Mouse (Mus musculus) adrenal gland, adult (tissue): ENCODE results near the gene Foxr1.
"Not testable (repeated sequence)": the region's sequence is repeated elsewhere in the genome, so short reads cannot be mapped to it uniquely, and the experiment has no call there.

ENCODE experiments used
- DNase-seq, 2 experiments: peaks; one replicate each; pipeline ENCODE4 v3.0.0; 2022 to 2023; ENCODE audit warnings: low spot score in 1 of 2; ENCODE audit not compliant: inconsistent age in 2 of 2

Gene Foxr1

GRCm38 (mm10) chr9:44477339-44478228, 36.6 kb upstream of the Foxr1 start:
- DNase-seq = peak; percentile 39 to 89

- no peak for DNase-seq
These were observed 35.0 kb upstream of the Foxr1 start for GRCm38 (mm10) chr9:44475936-44476335.

- DNase-seq = peak in 1 of 2 experiments; percentile 46
These were observed 33.4 kb upstream of the Foxr1 start for GRCm38 (mm10) chr9:44474327-44474726.

- DNase-seq = no peak
These were observed 32.2 kb upstream of the Foxr1 start for GRCm38 (mm10) chr9:44473184-44473583.

GRCm38 (mm10) chr9:44468800-44469199, 27.9 kb upstream of the Foxr1 start:
- DNase-seq = no peak

GRCm38 (mm10) chr9:44468224-44468623, 27.3 kb upstream of the Foxr1 start:
- DNase-seq = no peak

GRCm38 (mm10) chr9:44461950-44462349, 21.0 kb upstream of the Foxr1 start:
- DNase-seq = no peak

- peak in 1 of 2 experiments; percentile 38 for DNase-seq
These were observed 16.3 kb upstream of the Foxr1 start for GRCm38 (mm10) chr9:44457035-44457742.

- DNase-seq = no peak
These were observed 13.9 kb upstream of the Foxr1 start, which contains the start of gene Upk2 for GRCm38 (mm10) chr9:44454891-44455220. Upk2 (minus strand) TSS chr9:44454976.

- peak; percentile 79 to 93 for DNase-seq
These were observed 13.4 kb upstream of the Foxr1 start for GRCm38 (mm10) chr9:44454132-44454890.

- DNase-seq = peak in 1 of 2 experiments; percentile 45
These were observed 9.5 kb upstream of the Foxr1 start for GRCm38 (mm10) chr9:44450387-44450786.

GRCm38 (mm10) chr9:44444402-44445025, 3.6 kb upstream of the Foxr1 start:
- not testable (repeated sequence) for DNase-seq

GRCm38 (mm10) chr9:44435747-44436146, 5.2 kb downstream of the Foxr1 start:
- no peak for DNase-seq

GRCm38 (mm10) chr9:44432577-44433185, 8.3 kb downstream of the Foxr1 start:
- no peak for DNase-seq

- no peak for DNase-seq
These were observed 17.4 kb downstream of the Foxr1 start for GRCm38 (mm10) chr9:44423576-44423975.

- DNase-seq = no peak
These were observed 20.5 kb downstream of the Foxr1 start for GRCm38 (mm10) chr9:44420280-44420898.

GRCm38 (mm10) chr9:44419730-44420129, 21.2 kb downstream of the Foxr1 start:
- DNase-seq = not testable (repeated sequence)

- no peak for DNase-seq
These were observed 22.2 kb downstream of the Foxr1 start, which contains the start of gene Ccdc84 for GRCm38 (mm10) chr9:44418519-44419385. Ccdc84 (minus strand) TSS chr9:44418569.

GRCm38 (mm10) chr9:44417892-44418363, 23.0 kb downstream of the Foxr1 start:
- peak; percentile 96 to 99 for DNase-seq
